Mouse (Mus musculus) v-Abl transformed pro-B cells (cell line): ENCODE results near the gene Oxnad1.

Experiments used
- in situ Hi-C, 2 experiments: fragments of 400-800 bp; cut with MboI; formaldehyde crosslinking; loops; one replicate each; pipeline ENCODE4 v1.15.1; 2025; ENCODE audit not compliant: unreplicated experiment in 2 of 2

Oxnad1 gene

DNA sequence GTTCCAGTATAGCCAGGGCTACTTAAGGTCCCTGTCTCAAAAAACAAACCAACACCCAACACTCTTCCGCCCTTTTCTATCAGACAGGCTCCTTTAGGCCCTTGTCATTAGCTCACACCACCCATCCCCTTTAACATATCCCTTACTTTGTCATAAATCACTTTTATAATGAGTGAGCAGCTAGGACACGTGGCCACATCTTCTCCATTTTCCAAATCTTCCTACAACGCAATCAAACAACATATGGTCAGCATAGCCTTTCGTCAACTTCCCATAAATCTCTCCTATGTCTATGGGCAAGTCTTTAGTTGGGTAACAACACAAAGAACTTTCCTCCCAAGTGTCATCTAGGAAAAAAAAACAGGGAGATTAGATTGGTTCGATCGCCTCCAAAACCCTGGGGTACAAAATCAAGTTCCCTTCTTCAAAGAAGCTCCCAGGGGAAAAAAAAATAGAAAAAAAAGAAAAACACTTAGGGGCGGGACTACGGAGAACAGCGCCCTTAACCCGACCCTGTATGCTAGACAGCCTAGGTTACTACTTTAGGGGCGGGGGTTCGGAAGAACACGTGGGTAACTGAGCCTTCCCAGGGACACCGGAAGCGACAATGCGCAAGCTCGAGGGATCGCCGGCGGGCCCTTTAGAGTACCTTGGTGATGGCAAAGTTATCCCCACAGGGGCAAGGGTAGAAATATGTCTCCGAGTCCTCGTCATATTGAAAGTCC lies at the start of gene Oxnad1:
TSS of gene Oxnad1 (plus strand) at position 614 of the 725 bp plus-strand sequence.
- in situ Hi-C loops, result loop anchor here (5.0 to 25.0 kb wide), 6 partner anchors 67 to 873 kb away; partner anchors contain the start of genes Capn7 (in 1 of the 2), Ncoa4 (in 1 of the 2), Nisch (in 1 of the 2) and Sema3g (in 1 of the 2)

DNA sequence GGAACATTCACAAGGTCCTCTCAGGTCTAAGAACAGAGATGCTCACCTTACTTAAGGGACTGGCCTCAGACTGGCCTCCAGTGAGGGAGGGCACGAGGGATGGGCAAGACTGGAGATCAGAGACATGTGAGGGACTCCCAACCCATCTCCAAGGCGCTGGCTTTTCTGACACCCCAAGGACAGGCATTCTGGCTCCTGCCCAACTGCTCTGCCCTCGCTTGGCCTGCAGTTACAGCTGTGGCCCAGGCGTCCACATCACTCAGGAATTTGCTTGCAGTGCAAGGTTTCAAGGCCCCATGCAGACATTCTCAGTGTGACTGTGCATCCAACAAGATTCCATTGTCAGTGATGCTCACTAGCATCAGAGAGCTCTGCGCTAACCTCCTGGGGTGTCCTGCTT lies 48.7 kb upstream of the Oxnad1 start:
- in situ Hi-C loops, result no loop called here

DNA sequence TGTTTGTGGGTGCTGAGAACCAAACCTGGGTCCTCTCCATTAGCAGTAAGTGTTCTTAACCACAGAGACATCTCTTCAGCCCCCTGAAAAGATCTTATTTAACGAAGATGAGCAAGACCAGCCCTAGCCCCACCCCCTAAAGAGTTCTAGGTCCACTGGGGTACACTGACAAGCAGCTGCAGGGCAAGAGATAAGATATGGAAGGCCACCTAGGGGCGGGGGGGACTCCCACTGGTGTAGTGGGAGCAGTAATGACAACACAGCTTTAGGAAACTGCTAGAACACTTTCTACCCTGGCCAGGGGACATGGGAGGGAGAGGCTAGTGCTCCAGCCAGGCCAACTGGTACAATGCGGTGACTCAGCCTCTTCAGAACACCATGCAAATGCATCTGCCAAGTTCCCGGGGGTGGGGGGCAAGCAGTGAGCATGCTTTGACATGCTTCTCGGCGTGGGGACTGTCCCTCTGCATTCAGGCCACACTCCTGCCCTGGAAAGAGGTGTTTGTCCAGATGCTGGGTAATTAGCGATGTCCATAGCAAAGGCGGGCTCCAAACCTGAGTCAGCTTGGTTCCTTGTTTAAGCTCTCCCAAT lies 47.4 kb upstream of the Oxnad1 start:
- in situ Hi-C loops, result no loop called here

DNA sequence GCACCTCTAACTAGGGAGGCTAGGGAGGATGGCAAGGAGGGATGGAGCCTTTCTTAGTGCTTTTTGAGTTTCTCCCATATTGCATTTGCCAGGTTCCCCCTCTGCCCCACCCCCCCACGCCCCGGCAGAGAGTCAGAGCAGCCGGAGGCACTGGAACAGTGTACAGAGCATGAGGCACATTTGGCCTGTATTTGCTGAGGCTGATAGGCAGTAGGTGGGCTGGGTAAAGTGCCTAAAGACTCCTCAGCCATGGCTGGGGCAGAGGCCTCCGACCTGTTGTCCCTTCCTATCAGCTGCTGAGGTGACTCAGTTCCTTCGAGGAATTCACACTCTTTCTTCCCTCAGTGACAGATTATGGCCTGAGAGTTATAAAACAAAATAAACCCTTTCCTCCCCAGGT lies 43.1 kb upstream of the Oxnad1 start:
- in situ Hi-C loops, result no loop called here

DNA sequence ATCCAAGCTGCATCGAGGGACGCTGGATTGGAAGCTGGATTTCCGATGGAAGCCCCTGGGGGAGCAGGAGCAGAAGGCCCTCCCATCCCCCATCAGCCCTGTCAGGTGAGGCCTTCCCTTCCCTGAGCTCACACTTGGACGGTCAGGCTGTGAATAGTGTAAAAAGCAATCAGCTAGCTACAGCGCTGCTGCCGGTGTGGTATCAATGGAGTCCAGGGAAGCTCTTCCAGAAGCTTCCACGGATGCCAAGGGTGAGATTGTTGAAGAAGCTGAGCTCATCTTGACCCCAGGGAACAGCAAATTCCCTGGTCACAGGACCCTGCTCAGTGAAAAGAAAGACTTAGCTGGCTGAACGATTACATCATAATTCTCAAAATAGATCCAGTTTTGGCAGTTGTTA lies 38.8 kb upstream of the Oxnad1 start:
- in situ Hi-C loops, result no loop called here

DNA sequence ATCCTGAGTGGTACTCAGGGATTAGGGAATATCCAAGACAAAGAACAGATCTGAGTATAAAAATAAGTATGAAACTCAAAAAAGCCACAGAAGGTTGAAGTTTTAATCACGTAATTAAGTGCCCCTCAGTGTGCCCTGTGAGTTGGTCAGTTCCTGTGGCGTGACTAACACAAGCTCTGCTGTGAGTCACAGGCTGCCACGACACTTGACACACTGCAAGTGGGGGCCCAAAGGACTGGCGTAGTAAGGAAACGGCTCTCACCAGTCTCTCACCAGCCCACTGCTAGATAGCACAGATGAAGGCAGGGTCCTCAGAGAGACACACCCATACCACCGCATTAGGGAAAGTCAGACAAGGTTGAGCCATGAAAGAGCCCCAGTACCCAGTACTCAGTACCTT lies 35.0 kb upstream of the Oxnad1 start:
- in situ Hi-C loops, result no loop called here

DNA sequence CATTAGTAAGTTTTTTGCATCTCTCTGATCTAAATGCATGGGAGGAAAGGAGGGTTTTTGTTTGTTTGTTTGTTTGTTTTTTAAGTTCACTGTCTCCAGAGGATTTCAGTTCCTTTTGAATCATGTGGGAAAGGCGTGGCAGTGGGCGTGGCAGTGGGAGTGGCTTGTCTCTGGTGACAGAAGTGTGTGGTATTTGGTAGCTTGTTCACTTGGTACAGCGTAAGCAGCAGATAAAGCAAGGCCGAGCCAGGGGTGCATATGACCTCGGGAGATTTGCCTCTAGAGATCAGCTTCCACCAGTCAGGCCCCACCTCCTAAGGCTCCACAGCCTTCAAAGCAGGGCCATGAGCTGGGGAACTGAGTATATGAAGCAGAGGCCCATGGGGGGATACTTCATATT lies 31.3 kb upstream of the Oxnad1 start:
- in situ Hi-C loops, result no loop called here

DNA sequence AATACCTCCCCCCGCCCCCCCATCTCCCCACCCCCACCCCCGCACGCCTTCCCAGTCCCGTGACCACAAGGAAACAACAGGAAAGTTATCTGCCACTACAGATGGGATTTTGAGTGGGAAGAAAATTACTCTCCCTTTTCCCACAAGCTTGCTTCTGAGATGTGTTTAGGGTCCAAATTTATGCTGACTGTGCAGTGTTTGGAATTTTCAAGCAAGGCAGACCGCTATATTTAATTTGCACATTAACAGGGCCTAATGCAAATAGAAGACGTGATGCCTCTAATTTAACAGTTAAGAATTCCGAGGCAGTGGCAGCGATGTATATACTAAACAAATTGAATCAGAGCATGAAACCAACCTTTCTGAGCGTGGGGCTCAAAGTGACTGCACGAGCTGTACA lies 30.4 kb upstream of the Oxnad1 start:
- in situ Hi-C loops, result no loop called here

DNA sequence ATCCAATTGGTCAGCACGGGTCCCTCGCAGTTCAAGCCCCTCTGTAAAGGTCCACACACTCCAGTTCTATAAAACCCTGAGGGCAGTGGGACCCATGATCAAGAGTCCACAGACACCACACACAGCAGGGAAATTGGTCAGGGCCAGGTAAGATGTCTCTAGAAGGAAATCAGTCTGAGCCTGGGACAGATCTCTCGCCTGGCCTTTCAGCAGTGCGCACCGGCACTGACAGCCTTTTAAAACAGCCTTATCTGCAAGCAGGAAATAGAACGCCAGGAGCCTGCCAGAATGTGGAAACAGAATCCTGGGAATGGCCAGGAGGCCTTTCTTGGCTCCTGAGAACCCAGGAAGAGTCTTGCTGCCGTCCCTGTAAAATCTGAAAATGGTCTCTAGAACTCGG lies 29.4 kb upstream of the Oxnad1 start:
- in situ Hi-C loops, result no loop called here

DNA sequence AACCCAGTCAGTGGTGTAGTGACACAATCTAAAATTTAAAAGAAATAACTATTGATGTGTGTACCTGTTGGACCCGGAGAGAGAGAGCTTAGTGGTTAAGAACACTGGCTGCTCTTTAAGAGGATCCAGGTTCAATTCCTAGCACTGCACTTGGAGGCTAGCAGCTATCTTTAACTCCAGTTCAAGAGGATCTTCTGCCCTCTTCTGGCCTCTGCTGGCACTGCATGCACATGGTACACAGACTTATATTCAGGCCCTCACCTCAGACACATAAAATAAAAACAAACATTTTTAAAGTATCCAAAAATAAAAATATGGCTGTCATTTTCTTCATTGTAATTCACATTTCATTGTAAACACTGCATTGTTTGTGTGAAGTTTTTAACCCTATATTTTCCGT lies 28.5 kb upstream of the Oxnad1 start:
- in situ Hi-C loops, result no loop called here

DNA sequence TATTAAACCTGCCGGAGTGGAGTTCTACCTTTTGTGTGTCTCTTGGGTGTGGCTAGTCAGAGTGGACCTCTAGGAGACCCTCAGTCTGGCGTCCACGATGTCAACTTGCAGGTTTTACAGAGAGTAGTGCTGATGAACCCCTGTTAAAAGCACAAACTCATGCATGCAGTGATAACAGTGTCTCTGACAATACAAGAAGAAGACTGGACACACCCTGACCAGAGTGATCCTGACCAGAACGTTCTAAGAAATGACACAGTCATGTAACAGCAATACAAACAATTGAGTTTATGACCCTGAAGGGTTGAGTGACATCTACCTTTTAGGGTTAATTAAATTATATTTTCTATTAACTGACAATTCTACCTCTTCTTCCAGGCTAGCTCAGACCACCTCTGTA lies 27.5 kb upstream of the Oxnad1 start:
- in situ Hi-C loops, result no loop called here

DNA sequence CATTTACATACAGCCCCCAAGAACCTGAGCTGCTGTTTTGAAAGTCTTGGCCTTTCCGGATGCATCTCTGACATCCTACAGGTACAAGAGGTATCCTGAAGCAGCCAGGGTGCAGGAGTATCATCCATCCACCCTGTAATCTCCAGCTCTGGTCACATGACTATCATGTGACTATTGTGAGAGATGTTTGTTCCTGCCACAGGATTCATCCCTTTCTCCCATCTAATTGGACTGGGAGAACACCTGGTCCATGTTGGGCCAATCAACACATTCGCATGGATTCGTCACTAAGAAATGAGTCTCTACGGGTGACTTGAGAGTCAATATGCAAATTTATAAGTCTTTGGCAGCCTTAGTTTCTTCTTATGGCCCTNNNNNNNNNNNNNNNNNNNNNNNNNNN lies 23.8 kb upstream of the Oxnad1 start:
- in situ Hi-C loops, result no loop called here

DNA sequence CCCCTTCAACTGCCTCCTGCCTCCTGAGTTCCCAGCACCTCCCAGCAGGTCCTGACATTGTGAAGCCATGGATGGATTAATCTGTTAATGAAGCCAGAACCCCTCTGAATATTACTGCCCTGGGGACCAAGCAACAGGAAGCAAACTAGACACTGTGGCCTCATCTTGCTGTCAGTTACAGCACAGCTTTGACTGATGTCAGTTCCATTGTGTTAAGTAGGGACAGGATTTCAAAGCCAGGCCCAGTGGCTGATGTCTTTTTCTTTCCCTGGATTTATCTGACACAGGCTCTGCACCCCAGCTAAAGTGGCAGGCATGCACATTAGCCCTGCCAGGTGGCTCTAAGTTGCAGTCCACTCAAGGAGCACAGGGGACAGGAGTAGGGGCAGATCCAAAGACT lies 12.4 kb upstream of the Oxnad1 start:
- in situ Hi-C loops, result loop anchor here in 1 of 2 experiments (5.0 kb wide), 1 partner anchor 276 kb away; no protein-coding TSS in a partner anchor

DNA sequence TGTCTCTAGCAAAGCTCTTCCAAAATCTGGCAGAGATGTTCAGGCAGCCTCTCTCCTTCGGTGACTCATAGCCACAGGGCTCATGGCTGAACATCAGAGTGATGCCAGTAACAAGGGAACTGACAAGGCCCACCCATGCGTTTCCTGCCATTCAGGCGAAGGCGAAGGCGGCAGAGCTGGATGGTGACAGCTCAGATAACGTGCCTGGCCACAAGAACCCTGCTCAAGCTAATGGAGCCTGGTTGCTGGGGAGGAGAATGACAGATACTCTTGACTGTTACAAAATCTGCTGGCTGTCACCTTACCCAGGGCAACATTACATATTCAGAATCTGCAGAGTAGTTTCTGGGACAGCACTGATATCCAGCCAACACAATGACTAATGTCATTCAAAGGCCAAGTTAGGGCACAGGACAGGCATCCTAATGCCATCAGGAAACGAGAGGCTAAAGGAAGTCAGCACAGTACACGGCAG lies 11.9 kb upstream of the Oxnad1 start:
- in situ Hi-C loops, result loop anchor here in 1 of 2 experiments (5.0 kb wide), 1 partner anchor 276 kb away; no protein-coding TSS in a partner anchor

DNA sequence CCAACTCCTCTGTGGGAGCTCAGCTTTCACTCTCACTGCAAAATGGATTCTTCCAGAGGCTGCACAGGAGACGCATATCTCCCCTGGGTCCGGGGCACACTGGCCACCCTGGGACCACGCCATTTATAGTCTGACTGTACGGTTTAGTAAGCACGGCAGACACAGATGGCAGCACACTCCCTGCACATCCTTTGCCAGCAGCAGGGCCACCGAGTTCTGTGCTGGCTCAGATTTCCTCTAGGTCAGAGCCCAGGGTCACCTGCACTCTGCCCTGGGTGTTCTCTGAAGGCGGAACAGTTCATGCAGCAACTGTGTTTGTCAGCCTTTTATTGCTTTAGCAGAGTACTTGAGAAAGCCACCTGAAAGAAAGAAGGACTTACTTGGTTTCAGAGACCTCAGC lies 11.3 kb upstream of the Oxnad1 start:
- in situ Hi-C loops, result loop anchor here in 1 of 2 experiments (5.0 kb wide), 1 partner anchor 277 kb away; no protein-coding TSS in a partner anchor

DNA sequence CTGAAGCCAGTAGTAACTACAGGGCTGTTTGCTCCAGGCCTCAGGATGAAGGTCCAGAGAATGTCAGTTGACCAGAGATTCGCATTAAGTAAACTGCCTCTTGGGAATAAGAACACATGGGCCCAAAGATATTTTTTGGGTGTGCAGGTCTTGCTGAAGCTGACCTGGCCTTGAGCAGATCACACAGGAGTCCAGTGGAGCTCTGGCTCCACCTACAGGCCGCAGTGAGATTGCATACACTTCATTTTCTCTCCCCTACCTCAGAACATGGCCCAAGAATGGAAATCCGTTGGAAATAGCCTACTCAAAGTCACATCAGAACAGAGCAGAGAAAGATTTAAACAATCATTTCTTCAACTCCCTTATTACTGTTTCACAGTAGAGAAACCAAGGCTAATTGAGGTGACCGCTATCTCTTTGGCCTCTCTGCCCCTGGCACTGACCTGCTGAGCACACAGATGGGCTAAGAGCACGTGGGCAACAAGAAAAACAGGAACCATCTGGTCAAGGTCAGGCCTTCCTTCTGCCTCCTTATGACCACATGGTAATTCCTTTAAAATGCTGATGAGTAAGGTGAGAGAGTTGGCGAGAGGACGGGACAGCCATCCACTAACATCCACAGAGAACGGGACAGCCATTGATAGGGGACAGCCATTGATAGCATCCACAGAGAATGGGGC lies 8.1 kb upstream of the Oxnad1 start:
- in situ Hi-C loops, result loop anchor here (5.0 to 25.0 kb wide), 5 partner anchors 120 to 865 kb away; partner anchors contain the start of genes Capn7 (in 1 of the 2), Nisch (in 1 of the 2), Sema3g (in 1 of the 2) and Tnnc1 (in 1 of the 2)

DNA sequence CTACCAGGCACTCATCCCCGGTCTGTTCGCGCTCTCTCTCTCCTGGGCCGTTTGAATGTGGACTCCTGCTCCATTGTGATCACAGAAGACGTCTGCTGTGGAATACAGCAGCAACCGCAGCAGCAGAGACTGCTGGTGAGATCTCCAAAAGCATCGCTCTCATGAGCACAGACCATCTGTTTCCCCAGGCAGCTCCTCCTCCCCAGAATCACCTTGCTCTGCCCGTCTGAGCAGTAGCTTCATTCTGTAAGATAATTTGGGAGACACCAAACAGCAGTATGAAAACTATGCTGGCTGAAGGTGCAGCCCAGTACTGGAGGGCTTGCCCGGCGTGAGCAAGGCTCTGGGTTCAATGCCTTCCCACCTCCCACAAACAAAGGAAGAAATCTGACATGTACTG lies 4.1 kb upstream of the Oxnad1 start:
- in situ Hi-C loops, result loop anchor here in 1 of 2 experiments (10.0 to 25.0 kb wide), 4 partner anchors 114 to 869 kb away; partner anchors contain the start of genes Capn7, Nisch, Sema3g and Tnnc1

DNA sequence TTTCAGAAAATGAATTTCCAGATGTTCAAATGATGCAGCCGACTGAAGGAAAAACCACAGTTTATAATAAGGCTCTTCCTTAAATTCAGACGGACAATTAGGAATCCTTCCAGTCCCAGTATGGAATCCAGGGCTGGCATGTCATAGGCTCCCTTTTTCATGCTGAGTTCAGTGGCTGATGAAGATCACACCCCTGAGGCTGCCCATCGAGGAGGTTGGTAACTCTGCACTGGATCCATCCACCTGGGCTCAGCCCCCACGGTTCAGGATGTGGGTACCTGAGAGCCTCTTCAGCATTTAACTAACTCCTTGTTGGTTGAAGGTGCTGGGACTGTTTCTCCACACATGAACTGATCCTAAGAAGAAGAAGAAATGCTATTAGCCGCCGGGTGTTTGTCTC lies 2.3 kb upstream of the Oxnad1 start:
- in situ Hi-C loops, result loop anchor here in 1 of 2 experiments (10.0 to 25.0 kb wide), 4 partner anchors 112 to 871 kb away; partner anchors contain the start of genes Capn7, Nisch, Sema3g and Tnnc1

DNA sequence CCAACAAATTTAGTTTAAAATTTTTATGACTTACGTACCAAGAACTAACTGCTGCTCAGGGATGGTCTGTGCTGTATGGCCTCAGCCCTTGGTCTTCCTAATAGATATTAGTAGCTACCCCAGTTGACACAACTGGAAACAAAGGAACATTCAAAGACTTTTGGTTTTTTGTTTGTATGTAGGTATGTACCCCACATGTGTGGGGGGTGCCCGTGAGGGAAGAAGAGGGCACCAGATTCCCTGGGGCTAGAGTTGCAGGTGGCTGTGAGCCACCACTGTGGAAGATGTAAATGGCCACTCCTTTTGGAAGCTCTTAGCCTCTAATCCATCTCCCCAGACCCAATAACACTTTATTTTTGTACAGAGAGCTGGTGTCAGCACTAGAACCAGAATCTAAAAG lies 1.7 kb upstream of the Oxnad1 start:
- in situ Hi-C loops, result loop anchor here in 1 of 2 experiments (10.0 to 25.0 kb wide), 4 partner anchors 111 to 871 kb away; partner anchors contain the start of genes Capn7, Nisch, Sema3g and Tnnc1

DNA sequence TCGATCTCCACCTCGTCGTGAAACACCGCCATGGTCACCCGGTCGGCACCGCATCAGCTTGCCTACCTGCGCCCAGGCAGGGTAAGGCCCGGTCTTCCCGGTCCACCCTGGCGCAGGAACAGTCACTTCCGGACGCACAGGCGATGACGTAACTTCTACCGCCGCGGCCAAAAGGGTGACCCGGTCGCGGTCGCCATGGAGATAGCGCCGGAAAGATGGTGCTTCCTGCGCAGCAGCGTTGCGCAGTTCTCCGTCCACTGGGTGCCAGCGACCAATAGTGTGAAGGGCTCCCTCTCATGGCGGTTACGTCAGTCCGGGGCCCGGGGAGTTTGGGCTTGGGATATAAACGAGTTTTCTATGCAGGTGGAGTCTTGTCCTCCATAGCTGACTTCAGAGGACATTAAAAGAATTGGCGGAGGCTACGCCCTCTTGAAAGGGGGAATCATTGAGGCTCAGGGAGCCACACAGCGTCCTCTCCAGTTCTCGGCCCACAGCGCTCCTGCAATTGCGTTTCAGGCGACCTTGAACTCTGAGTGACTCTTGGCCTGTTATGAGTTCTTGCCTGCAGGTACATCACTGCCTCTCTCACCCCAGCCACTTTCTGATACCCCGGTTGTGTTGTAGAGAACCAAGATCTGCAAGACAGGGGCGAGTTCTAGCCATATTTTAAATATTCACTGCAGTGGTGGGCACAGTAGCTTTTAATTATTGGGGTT lies 470 bp downstream of the Oxnad1 start, which contains the start of gene Dph3:
TSS of gene Dph3 (minus strand) at position 244 of the 716 bp plus-strand sequence.
- in situ Hi-C loops, result loop anchor here (5.0 to 25.0 kb wide), 6 partner anchors 67 to 873 kb away; partner anchors contain the start of genes Capn7 (in 1 of the 2), Ncoa4 (in 1 of the 2), Nisch (in 1 of the 2) and Sema3g (in 1 of the 2)
